Comparison of ENCODE assay signal across 8 mouse cellular contexts in genomic region chr7:30421890-30422435, GRCm38 (mm10). TPM values are rescaled to one million over a fixed set of nuclear protein-coding genes. Genes with fewer than 3 reads are reported as not detected.
DNase-seq lines count a peak whose midpoint lies in the region; ATAC-seq and TF ChIP-seq lines count a peak whose summit lies in the region.

No protein-coding gene starts in this region.

- no peak for TF ChIP-seq POLR2A in CH12.LX (IDR thresholded peaks at IDR 0.05; ENCODE audit: low read depth, low read length)

- peak; percentile 93 for DNase-seq in CH12.LX (ENCODE audit: extremely low read depth)
- peak; percentile 85 for DNase-seq in c-Kit-positive CD71-negative TER-119-negative erythroid progenitor cells, embryonic 14.5 days (ENCODE audit: low read depth)
- peak; percentile 87 for DNase-seq in forebrain, embryonic 10.5 days (ENCODE audit: extremely low spot score, low spot score)
- peak; percentile 86 to 92 for DNase-seq in kidney, postnatal 25 days
- DNase-seq in liver, embryonic 13.5 days, result peak; percentile 65
- DNase-seq in natural killer cell, adult 2 months (ENCODE audit: low spot score in 2 of 2), result peak; percentile 94 to 96

- peak overlapping the region; percentile 88 for H3K27ac ChIP-seq in CH12.LX (ENCODE audit: insufficient read depth, low read depth)
- H3K27ac ChIP-seq in forebrain, embryonic 10.5 days, result peak overlapping the region; percentile 85
- peak overlapping the region; percentile 26 for H3K27ac ChIP-seq in heart, embryonic 16.5 days (ENCODE audit: low read length)
- peak overlapping the region; percentile 50; the same call in 1 of the 2 replicates for H3K27ac ChIP-seq in liver, embryonic 13.5 days
- no peak overlapping the region for H3K27ac ChIP-seq in stomach, embryonic 14.5 days (ENCODE audit: low read length)

- no peaks in the 10 kb centered on the region for H3K27me3 ChIP-seq in CH12.LX (replicated peaks)
- H3K27me3 ChIP-seq in forebrain, embryonic 10.5 days (ENCODE audit: poor library complexity, severe bottlenecking), result peaks cover 34% of the 10 kb centered on the region
- H3K27me3 ChIP-seq in heart, embryonic 16.5 days (ENCODE audit: control insufficient read depth, insufficient read depth, low read length), result peaks cover 5% of the 10 kb centered on the region; the same call in 1 of the 2 replicates
- H3K27me3 ChIP-seq in liver, embryonic 13.5 days, result peaks cover 6% of the 10 kb centered on the region
- H3K27me3 ChIP-seq in stomach, embryonic 14.5 days (ENCODE audit: control insufficient read depth, insufficient read depth, low read length), result no peaks in the 10 kb centered on the region

- H3K79me2 ChIP-seq in CH12.LX (replicated peaks; ENCODE audit: control insufficient read depth, extremely low read depth, insufficient read depth, poor library complexity, severe bottlenecking), result peaks cover 22% of the 10 kb centered on the region

- peaks cover 8% of the 10 kb centered on the region for H3K9me3 ChIP-seq in CH12.LX (replicated peaks; ENCODE audit: low read length)
- peaks cover 7% of the 10 kb centered on the region; the same call in 1 of the 2 replicates for H3K9me3 ChIP-seq in forebrain, embryonic 10.5 days
- 0 out of 2 replicates have a peak, but pooled peaks cover 4% of the 10 kb centered on the region for H3K9me3 ChIP-seq in heart, embryonic 16.5 days (replicated peaks; ENCODE audit: control insufficient read depth, low read length)
- no peaks in the 10 kb centered on the region for H3K9me3 ChIP-seq in liver, embryonic 13.5 days (replicated peaks)
- no peaks in the 10 kb centered on the region for H3K9me3 ChIP-seq in stomach, embryonic 14.5 days (ENCODE audit: control insufficient read depth, low read depth, low read length)

- no peak for TF ChIP-seq CTCF in CH12.LX (conservative IDR thresholded peaks at IDR 0.05 in 1 of 2, IDR thresholded peaks at IDR 0.05 in 1 of 2; ENCODE audit: low read depth in 2 of 2, low read length in 2 of 2)

- TF ChIP-seq RAD21 in CH12.LX (IDR thresholded peaks at IDR 0.05; ENCODE audit: low read depth, low read length), result no peak; the same call in 1 of the 2 replicates

- ATAC-seq in heart, embryonic 16.5 days (replicated peaks; ENCODE audit: extremely low read depth, insufficient read depth, low FRiP score), result peak; percentile 76
- peak; percentile 62 for ATAC-seq in liver, embryonic 13.5 days (ENCODE audit: low read depth)
- peak; percentile 77 for ATAC-seq in stomach, embryonic 14.5 days (ENCODE audit: insufficient number of reproducible peaks, insufficient read depth, low FRiP score, low read depth)

- H3K4me3 ChIP-seq in CH12.LX (replicated peaks in 1 of 3; ENCODE audit: low read depth in 2 of 3, low read length in 2 of 3, poor library complexity in 1 of 3), result peak overlapping the region; percentile 85 to 95 (median 93)
- peak overlapping the region; percentile 75 for H3K4me3 ChIP-seq in forebrain, embryonic 10.5 days
- peak overlapping the region; percentile 66 for H3K4me3 ChIP-seq in heart, embryonic 16.5 days (ENCODE audit: low read length)
- H3K4me3 ChIP-seq in liver, embryonic 13.5 days (replicated peaks), result peak overlapping the region; percentile 64
- peak overlapping the region; percentile 51 for H3K4me3 ChIP-seq in stomach, embryonic 14.5 days (ENCODE audit: low read depth, low read length)

- H3K36me3 ChIP-seq in CH12.LX (replicated peaks in 1 of 2; ENCODE audit: control insufficient read depth in 1 of 2, insufficient read depth in 1 of 2, low read length in 1 of 2), result peaks cover 32 to 49% of the 10 kb centered on the region in 2 experiments
- H3K36me3 ChIP-seq in forebrain, embryonic 10.5 days (replicated peaks), result peaks cover 26% of the 10 kb centered on the region
- H3K36me3 ChIP-seq in heart, embryonic 16.5 days (ENCODE audit: control insufficient read depth, insufficient read depth), result no peaks in the 10 kb centered on the region; the same call in 1 of the 2 replicates
- H3K36me3 ChIP-seq in liver, embryonic 13.5 days, result peaks cover 21% of the 10 kb centered on the region
- H3K36me3 ChIP-seq in stomach, embryonic 14.5 days (ENCODE audit: control insufficient read depth, insufficient read depth, low read length), result no peaks in the 10 kb centered on the region

- WGBS in forebrain, embryonic 10.5 days, result under 1% methylated on average over 45 of the region's 45 CpGs
- 1% methylated on average over 45 of the region's 45 CpGs for WGBS in heart, embryonic 16.5 days
- WGBS in liver, embryonic 13.5 days (ENCODE audit: insufficient replicate concordance), result under 1% methylated on average over 45 of the region's 45 CpGs
- under 1% methylated on average over 45 of the region's 45 CpGs for WGBS in stomach, embryonic 14.5 days

- TF ChIP-seq EP300 in CH12.LX (IDR thresholded peaks at IDR 0.05; ENCODE audit: low read length), result peak; percentile 73

- H3K4me2 ChIP-seq in CH12.LX (ENCODE audit: insufficient read depth, low read depth, poor library complexity, severe bottlenecking), result peak overlapping the region; percentile 82
- H3K4me2 ChIP-seq in heart, embryonic 16.5 days (ENCODE audit: low read depth, low read length), result peak overlapping the region; percentile 96
- peak overlapping the region; percentile 91 for H3K4me2 ChIP-seq in liver, embryonic 13.5 days
- H3K4me2 ChIP-seq in stomach, embryonic 14.5 days (replicated peaks; ENCODE audit: low read depth, low read length), result peak overlapping the region; percentile 96

- H3K4me1 ChIP-seq in CH12.LX (ENCODE audit: control insufficient read depth in 1 of 2, insufficient read depth in 2 of 2), result peaks cover 9 to 67% of the 10 kb centered on the region in 2 experiments
- peaks cover 26% of the 10 kb centered on the region for H3K4me1 ChIP-seq in forebrain, embryonic 10.5 days
- H3K4me1 ChIP-seq in heart, embryonic 16.5 days (ENCODE audit: control insufficient read depth, insufficient read depth, low read length), result peaks cover 13% of the 10 kb centered on the region
- H3K4me1 ChIP-seq in liver, embryonic 13.5 days (replicated peaks), result peaks cover 36% of the 10 kb centered on the region
- H3K4me1 ChIP-seq in stomach, embryonic 14.5 days (ENCODE audit: control insufficient read depth, insufficient read depth, low read length), result peaks cover 5% of the 10 kb centered on the region; the same call in 1 of the 2 replicates

- in situ Hi-C loops in CH12.LX (cut with MboI; ENCODE audit: low pct_ligation_motif_present, low pct_unique_long_range_greater_than_20kb, low sequenced_read_pairs), result no loop called here

- dilution Hi-C loops in CH12.LX (cut with MboI; ENCODE audit: extremely low pct_ligation_motif_present, extremely low pct_unique_long_range_greater_than_20kb, low sequenced_read_pairs), result no loop called here

- H3K9ac ChIP-seq in CH12.LX (ENCODE audit: insufficient read depth, low read depth), result peak overlapping the region; percentile 96
- peak overlapping the region; percentile 72 for H3K9ac ChIP-seq in heart, embryonic 16.5 days (ENCODE audit: low read length)
- H3K9ac ChIP-seq in liver, embryonic 13.5 days, result peak overlapping the region; percentile 67
- H3K9ac ChIP-seq in stomach, embryonic 14.5 days (replicated peaks; ENCODE audit: low read depth, low read length), result peak overlapping the region; percentile 23

RNA-seq across cellular contexts. Expression of gene Nfkbid, which starts 0.4 kb away (rescaled TPM):
- total RNA-seq in CH12.LX (2012; rRNA removed) (133 and 161 TPM in 2 replicates), CH12.LX (2014; rRNA removed) (131 and 144 TPM in 2 replicates)
- 175 and 197 TPM in 2 replicates for polyA plus RNA-seq in CH12.LX (2012; ENCODE audit: insufficient read length, low read depth)
- polyA plus RNA-seq in forebrain, embryonic 10.5 days (2016; fragmentation: Nextera tagmentation; extraction: Ambion mirVana), result 1.3 and 1.5 TPM in 2 replicates
- polyA plus RNA-seq in heart, embryonic 16.5 days (2015; fragmentation: Nextera tagmentation; extraction: Ambion mirVana), result 1.7 and 1.8 TPM in 2 replicates
- 1.2 TPM in 2 replicates for polyA plus RNA-seq in liver, embryonic 13.5 days (2015; fragmentation: Nextera tagmentation; extraction: Ambion mirVana)
- polyA plus RNA-seq in stomach, embryonic 14.5 days (2014; fragmentation: Nextera tagmentation; extraction: Ambion mirVana), result 2.0 and 2.7 TPM in 2 replicates

RNA-seq across cellular contexts. Expression of gene Hcst, which starts 2.3 kb away (rescaled TPM):
- total RNA-seq in CH12.LX (2012; rRNA removed) (8.0 and 11.9 TPM in 2 replicates), CH12.LX (2014; rRNA removed) (6.3 and 11.8 TPM in 2 replicates)
- 11.8 and 11.9 TPM in 2 replicates for polyA plus RNA-seq in CH12.LX (2012; ENCODE audit: insufficient read length, low read depth)
- 0.38 TPM in 1 of 2 replicates, not detected in the other for polyA plus RNA-seq in forebrain, embryonic 10.5 days (2016; fragmentation: Nextera tagmentation; extraction: Ambion mirVana)
- polyA plus RNA-seq in heart, embryonic 16.5 days (2015; fragmentation: Nextera tagmentation; extraction: Ambion mirVana), result 2.2 and 4.6 TPM in 2 replicates
- polyA plus RNA-seq in liver, embryonic 13.5 days (2015; fragmentation: Nextera tagmentation; extraction: Ambion mirVana), result 2.7 and 4.0 TPM in 2 replicates
- polyA plus RNA-seq in stomach, embryonic 14.5 days (2014; fragmentation: Nextera tagmentation; extraction: Ambion mirVana), result 1.1 TPM in 1 of 2 replicates, not detected in the other

RNA-seq across cellular contexts. Expression of gene Tyrobp, which starts 8.4 kb away (rescaled TPM):
- total RNA-seq in CH12.LX (2012; rRNA removed), result 4.2 and 5.0 TPM in 2 replicates
- 9.4 and 13.0 TPM in 2 replicates for total RNA-seq in CH12.LX (2014; rRNA removed)
- 14.3 and 18.9 TPM in 2 replicates for polyA plus RNA-seq in CH12.LX (2012; ENCODE audit: insufficient read length, low read depth)
- polyA plus RNA-seq in forebrain, embryonic 10.5 days (2016; fragmentation: Nextera tagmentation; extraction: Ambion mirVana), result 10.4 and 12.1 TPM in 2 replicates
- polyA plus RNA-seq in heart, embryonic 16.5 days (2015; fragmentation: Nextera tagmentation; extraction: Ambion mirVana), result 32.2 and 34.7 TPM in 2 replicates
- 65.8 and 80.0 TPM in 2 replicates for polyA plus RNA-seq in liver, embryonic 13.5 days (2015; fragmentation: Nextera tagmentation; extraction: Ambion mirVana)
- polyA plus RNA-seq in stomach, embryonic 14.5 days (2014; fragmentation: Nextera tagmentation; extraction: Ambion mirVana), result 47.0 and 56.5 TPM in 2 replicates

RNA-seq across cellular contexts. Expression of gene Aplp1, which starts 23.4 kb away (rescaled TPM):
- 0.34 and 0.93 TPM in 2 replicates for total RNA-seq in CH12.LX (2012; rRNA removed)
- total RNA-seq in CH12.LX (2014; rRNA removed), result not detected in 2 replicates
- 0.10 TPM in 1 of 2 replicates, not detected in the other for polyA plus RNA-seq in CH12.LX (2012; ENCODE audit: insufficient read length, low read depth)
- polyA plus RNA-seq in forebrain, embryonic 10.5 days (2016; fragmentation: Nextera tagmentation; extraction: Ambion mirVana), result 25.4 and 33.7 TPM in 2 replicates
- 11.1 and 13.5 TPM in 2 replicates for polyA plus RNA-seq in heart, embryonic 16.5 days (2015; fragmentation: Nextera tagmentation; extraction: Ambion mirVana)
- polyA plus RNA-seq in liver, embryonic 13.5 days (2015; fragmentation: Nextera tagmentation; extraction: Ambion mirVana), result 4.6 and 4.7 TPM in 2 replicates
- polyA plus RNA-seq in stomach, embryonic 14.5 days (2014; fragmentation: Nextera tagmentation; extraction: Ambion mirVana), result 37.4 and 39.0 TPM in 2 replicates

RNA-seq across cellular contexts. Expression of gene Kirrel2, which starts 35.5 kb away (rescaled TPM):
- total RNA-seq in CH12.LX (2012; rRNA removed), result not detected in 2 replicates
- not detected in 2 replicates for total RNA-seq in CH12.LX (2014; rRNA removed)
- polyA plus RNA-seq in CH12.LX (2012; ENCODE audit: insufficient read length, low read depth), result not detected in 2 replicates
- polyA plus RNA-seq in forebrain, embryonic 10.5 days (2016; fragmentation: Nextera tagmentation; extraction: Ambion mirVana), result 0.29 and 0.52 TPM in 2 replicates
- 0.15 and 0.20 TPM in 2 replicates for polyA plus RNA-seq in heart, embryonic 16.5 days (2015; fragmentation: Nextera tagmentation; extraction: Ambion mirVana)
- polyA plus RNA-seq in liver, embryonic 13.5 days (2015; fragmentation: Nextera tagmentation; extraction: Ambion mirVana), result 0.16 and 0.20 TPM in 2 replicates
- polyA plus RNA-seq in stomach, embryonic 14.5 days (2014; fragmentation: Nextera tagmentation; extraction: Ambion mirVana), result 0.45 and 1.2 TPM in 2 replicates

Comparison
In these comparisons a context has a peak if more than half of its experiments do, and no peak if none do; other contexts are left out.
1. H3K9ac ChIP-seq: peak in every context shown above with its lines; median percentile 96 in CH12.LX; 72 in heart, embryonic 16.5 days; 67 in liver, embryonic 13.5 days; 23 in stomach, embryonic 14.5 days.
2. RNA of gene Nfkbid, which starts 0.4 kb away (polyA plus RNA-seq): 175 to 197 TPM in CH12.LX; 2.0 to 2.7 TPM in stomach, embryonic 14.5 days, 1.7 to 1.8 TPM in heart, embryonic 16.5 days, 1.3 to 1.5 TPM in forebrain, embryonic 10.5 days and 1.2 TPM in liver, embryonic 13.5 days; every median in the first group is over 10 times any median in the second.
3. Peak in every context shown above with its lines, with median percentiles within 50 percentile points of each other: DNase-seq, H3K4me2 ChIP-seq, H3K4me3 ChIP-seq and ATAC-seq.